Mouse (Mus musculus): ENCODE data around the gene C1qc. TPM values are rescaled to one million over a fixed set of nuclear protein-coding genes. Genes with fewer than 3 reads are reported as not detected.
A peak's percentile ranks its signal among the peaks of the same experiment; 100 is the strongest.

The C1qc gene
- polyA plus RNA-seq, 1 experiment from 2014 or later: 20.8 TPM

DNA sequence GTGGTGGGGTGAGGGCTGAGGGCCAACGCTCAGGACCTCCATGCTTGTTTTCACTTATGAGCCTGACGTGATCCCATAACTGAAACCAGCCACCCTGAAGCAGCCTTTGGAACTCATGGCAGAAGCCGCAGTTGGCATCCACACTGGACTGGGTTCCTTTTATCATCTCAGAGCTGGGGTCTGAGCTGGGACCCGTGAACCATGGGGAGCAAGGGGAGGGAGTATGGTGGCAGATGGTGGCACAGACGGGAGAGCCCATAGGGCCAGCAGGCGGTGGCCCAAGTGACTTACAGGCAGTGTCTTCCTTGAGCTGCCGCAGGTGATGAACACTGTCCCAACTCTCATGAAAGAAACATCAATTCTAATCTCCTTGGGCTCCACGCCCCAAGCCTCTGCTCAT is 26.0 kb upstream of the C1qc start:
- Histone ChIP-seq H3K27me3 (ENCODE audit: control insufficient read depth, insufficient read depth, low read depth, low read length) (peaks cover 2% of the 10 kb centered on the region; the same call in 1 of the 2 replicates), H3K36me3 (ENCODE audit: control insufficient read depth, insufficient read depth, low read length) (no peaks in the 10 kb centered on the region), H3K9me3 (replicated peaks; ENCODE audit: control insufficient read depth, low read length, poor library complexity, severe bottlenecking) (no peaks in the 10 kb centered on the region), H3K27ac (ENCODE audit: low read length) (no peak overlapping the region), H3K4me3 (ENCODE audit: low read depth, low read length) (no peak overlapping the region), H3K9ac (ENCODE audit: low read depth, low read length) (no peak overlapping the region), H3K4me2 (ENCODE audit: low read length) (no peak overlapping the region), H3K4me1 (ENCODE audit: control insufficient read depth, insufficient read depth, low read length) (peaks cover 14% of the 10 kb centered on the region)
- WGBS: 77% methylated on average over 8 of the region's 8 CpGs
- ATAC-seq: no peak

DNA sequence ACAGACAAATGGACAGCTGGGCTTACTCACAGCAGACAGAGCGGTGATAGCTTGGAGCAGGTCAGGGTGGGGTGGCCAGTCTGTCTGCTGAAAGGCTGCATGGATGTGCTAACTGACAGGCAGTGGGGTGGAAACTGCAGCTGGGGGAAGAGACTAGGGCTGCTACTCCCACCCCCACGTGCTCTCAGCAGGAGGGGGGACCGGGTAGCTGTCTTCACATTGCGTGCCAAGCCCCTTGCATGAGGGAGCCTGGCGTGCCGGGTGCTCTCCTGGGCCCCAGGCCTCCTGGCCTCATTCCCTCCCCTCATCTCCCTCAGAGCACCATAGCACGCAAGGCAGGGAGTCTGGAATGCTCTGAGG is 24.3 kb upstream of the C1qc start:
- no peak overlapping the region for H3K4me3 ChIP-seq (ENCODE audit: low read depth, low read length)
- ATAC-seq: no peak
- H3K36me3 ChIP-seq (ENCODE audit: control insufficient read depth, insufficient read depth, low read length): no peaks in the 10 kb centered on the region
- WGBS: 40% methylated on average over 7 of the region's 7 CpGs
- peak overlapping the region; percentile 47 for H3K27ac ChIP-seq (ENCODE audit: low read length)
- no peaks in the 10 kb centered on the region; the same call in 1 of the 2 replicates for H3K27me3 ChIP-seq (ENCODE audit: control insufficient read depth, insufficient read depth, low read depth, low read length)
- H3K4me2 ChIP-seq (ENCODE audit: low read length): no peak overlapping the region
- peak overlapping the region; percentile 43; the same call in 1 of the 2 replicates for H3K9ac ChIP-seq (ENCODE audit: low read depth, low read length)
- no peaks in the 10 kb centered on the region for H3K9me3 ChIP-seq (replicated peaks; ENCODE audit: control insufficient read depth, low read length, poor library complexity, severe bottlenecking)
- peaks cover 22% of the 10 kb centered on the region for H3K4me1 ChIP-seq (ENCODE audit: control insufficient read depth, insufficient read depth, low read length)

DNA sequence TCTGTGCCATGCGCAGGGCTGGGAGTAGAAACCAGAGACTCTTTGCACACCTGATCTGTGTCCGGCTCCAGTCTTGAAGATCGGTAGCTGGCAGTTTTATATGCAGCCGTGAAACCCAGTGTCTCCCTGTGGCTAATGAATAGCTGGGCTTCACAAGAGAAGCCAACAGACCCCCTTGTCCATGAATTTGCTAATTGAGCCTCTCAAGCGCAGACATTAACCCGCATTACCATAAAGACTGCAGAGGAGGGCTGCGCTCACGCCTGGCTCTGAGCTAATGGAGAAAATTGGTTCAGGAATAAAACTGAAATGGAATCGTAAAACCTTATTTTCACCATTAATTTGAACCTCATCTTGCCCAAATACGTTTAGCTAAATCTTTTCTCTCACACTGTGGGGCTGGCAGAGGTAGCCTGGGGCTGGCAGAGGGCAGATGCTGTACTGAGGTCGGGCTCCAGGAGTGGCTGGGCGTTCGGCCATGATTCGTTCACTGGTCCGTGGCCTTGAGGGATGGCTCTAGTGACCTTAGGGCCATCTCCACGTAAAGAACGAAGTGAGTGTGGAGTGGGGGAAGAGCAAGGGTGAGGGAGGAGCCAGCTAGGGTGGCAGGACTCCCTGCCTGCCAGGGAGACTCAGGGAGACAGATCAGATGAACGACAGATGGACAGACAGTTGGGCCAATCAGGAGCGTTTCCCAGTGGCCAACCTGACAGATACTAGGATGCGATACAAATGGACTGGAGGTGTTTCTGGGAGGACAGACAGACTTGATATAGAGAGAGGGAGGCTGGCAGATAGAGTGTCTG is 23.7 kb upstream of the C1qc start:
- no peak overlapping the region for H3K9ac ChIP-seq (ENCODE audit: low read depth, low read length)
- ATAC-seq: no peak
- no peaks in the 10 kb centered on the region for H3K9me3 ChIP-seq (replicated peaks; ENCODE audit: control insufficient read depth, low read length, poor library complexity, severe bottlenecking)
- no peak overlapping the region for H3K4me2 ChIP-seq (ENCODE audit: low read length)
- H3K4me1 ChIP-seq (ENCODE audit: control insufficient read depth, insufficient read depth, low read length): peaks cover 24% of the 10 kb centered on the region
- no peak overlapping the region for H3K4me3 ChIP-seq (ENCODE audit: low read depth, low read length)
- 40% methylated on average over 20 of the region's 20 CpGs for WGBS
- H3K36me3 ChIP-seq (ENCODE audit: control insufficient read depth, insufficient read depth, low read length): no peaks in the 10 kb centered on the region
- H3K27me3 ChIP-seq (ENCODE audit: control insufficient read depth, insufficient read depth, low read depth, low read length): no peaks in the 10 kb centered on the region; the same call in 1 of the 2 replicates
- H3K27ac ChIP-seq (ENCODE audit: low read length): peak overlapping the region; percentile 47

DNA sequence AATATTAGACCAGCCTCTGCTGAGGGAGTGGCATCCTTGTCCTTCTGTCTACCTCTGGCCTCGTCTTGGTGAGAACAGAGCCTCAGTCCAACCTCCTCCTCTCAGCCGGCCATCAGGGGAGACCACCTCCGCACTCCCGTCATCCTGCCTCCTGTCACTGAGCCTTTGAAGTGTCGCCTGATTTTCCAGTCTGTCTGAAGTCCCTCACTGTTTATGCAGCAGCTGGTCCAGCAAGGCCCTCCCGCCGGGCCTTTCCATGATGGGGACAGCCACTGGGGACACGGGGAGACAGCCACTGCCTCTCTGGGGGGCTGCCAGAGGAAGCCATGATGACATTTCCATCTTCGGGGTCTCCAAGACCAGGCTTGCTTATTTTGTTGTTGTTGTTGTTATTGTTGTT is 20.0 kb upstream of the C1qc start:
- Histone ChIP-seq H3K4me2 (ENCODE audit: low read length) (peak overlapping the region; percentile 6; the same call in 1 of the 2 replicates), H3K9ac (ENCODE audit: low read depth, low read length) (no peak overlapping the region; the same call in 1 of the 2 replicates), H3K27ac (ENCODE audit: low read length) (peak overlapping the region; percentile 44; the same call in 1 of the 2 replicates), H3K9me3 (replicated peaks; ENCODE audit: control insufficient read depth, low read length, poor library complexity, severe bottlenecking) (no peaks in the 10 kb centered on the region), H3K36me3 (ENCODE audit: control insufficient read depth, insufficient read depth, low read length) (no peaks in the 10 kb centered on the region), H3K27me3 (ENCODE audit: control insufficient read depth, insufficient read depth, low read depth, low read length) (peaks cover 4% of the 10 kb centered on the region), H3K4me1 (ENCODE audit: control insufficient read depth, insufficient read depth, low read length) (peaks cover 30% of the 10 kb centered on the region), H3K4me3 (ENCODE audit: low read depth, low read length) (no peak overlapping the region)
- WGBS: 13% methylated on average over 9 of the region's 9 CpGs
- no peak for ATAC-seq

DNA sequence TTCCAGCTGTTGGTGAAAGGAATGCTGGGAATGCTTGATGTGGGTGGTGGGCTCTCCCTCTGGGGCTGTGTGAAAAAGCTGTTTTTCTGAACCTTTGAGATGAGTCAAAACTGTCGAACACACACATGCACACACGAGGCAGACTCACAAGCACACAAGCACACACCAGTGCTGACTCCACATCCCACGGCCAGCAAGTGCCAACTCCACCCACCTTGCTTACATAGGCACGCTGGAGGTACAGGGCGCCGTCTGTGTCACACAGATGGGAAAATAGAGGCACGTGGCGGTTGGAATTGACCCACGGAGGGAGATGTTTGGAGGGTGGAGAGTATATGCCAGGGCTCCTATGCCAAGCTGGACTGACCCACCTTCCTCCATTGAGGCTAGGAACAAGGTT is 18.9 kb upstream of the C1qc start:
- 41% methylated on average over 9 of the region's 9 CpGs for WGBS
- Histone ChIP-seq H3K9me3 (replicated peaks; ENCODE audit: control insufficient read depth, low read length, poor library complexity, severe bottlenecking) (no peaks in the 10 kb centered on the region), H3K27me3 (ENCODE audit: control insufficient read depth, insufficient read depth, low read depth, low read length) (peaks cover 6% of the 10 kb centered on the region), H3K36me3 (ENCODE audit: control insufficient read depth, insufficient read depth, low read length) (no peaks in the 10 kb centered on the region), H3K4me2 (ENCODE audit: low read length) (peak overlapping the region; percentile 32), H3K9ac (ENCODE audit: low read depth, low read length) (no peak overlapping the region), H3K27ac (ENCODE audit: low read length) (no peak overlapping the region), H3K4me1 (ENCODE audit: control insufficient read depth, insufficient read depth, low read length) (peaks cover 25% of the 10 kb centered on the region), H3K4me3 (ENCODE audit: low read depth, low read length) (no peak overlapping the region)
- ATAC-seq: 0 out of 2 replicates have a peak, but pooled peaks have one; percentile 7

DNA sequence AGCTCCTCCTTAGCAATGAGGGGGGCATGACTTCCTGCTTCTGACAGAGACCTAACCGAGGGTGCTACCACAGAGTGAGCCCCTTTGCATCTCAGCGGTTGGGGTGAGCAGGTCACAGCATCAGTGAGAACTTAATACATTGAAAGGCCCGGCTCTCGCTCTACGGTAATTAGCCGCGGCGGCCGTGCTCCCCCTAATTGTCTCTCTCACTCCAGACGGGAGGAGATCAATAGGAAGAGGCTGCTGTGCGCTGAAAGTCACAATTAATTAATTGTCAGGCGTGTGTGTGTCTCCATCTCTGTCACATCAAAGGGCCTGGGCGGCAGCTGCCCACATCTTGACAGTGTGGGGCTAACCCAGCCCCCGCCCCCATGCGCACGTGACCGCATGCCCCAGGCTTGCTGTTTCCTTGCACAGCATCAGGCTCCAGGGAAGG is 18.4 kb upstream of the C1qc start:
- ATAC-seq: peak; percentile 69
- H3K27ac ChIP-seq (ENCODE audit: low read length): 0 out of 2 replicates have a peak overlapping the region, but pooled peaks have one; percentile 13

DNA sequence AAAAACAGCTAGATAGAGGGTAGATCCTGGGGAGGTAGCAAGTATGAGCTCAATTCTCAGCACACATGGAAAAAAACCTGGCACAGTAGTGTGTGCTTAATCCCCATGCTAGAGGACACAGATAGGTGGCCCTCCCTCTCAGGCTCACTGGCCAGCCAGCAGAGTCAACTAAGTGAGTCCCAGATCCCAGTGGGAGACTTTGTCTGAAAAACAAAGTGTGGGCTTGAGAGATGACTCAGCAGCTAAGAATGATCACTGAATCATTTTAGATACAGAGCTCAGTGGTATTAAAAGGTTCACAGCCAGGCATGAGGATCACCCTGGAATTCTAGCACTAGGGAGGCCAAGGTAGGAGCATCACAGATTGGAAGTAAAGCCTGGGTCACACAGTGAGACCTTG is 14.9 kb upstream of the C1qc start:
- Histone ChIP-seq H3K27ac (ENCODE audit: low read length) (no peak overlapping the region), H3K4me1 (ENCODE audit: control insufficient read depth, insufficient read depth, low read length) (peaks cover 28% of the 10 kb centered on the region), H3K36me3 (ENCODE audit: control insufficient read depth, insufficient read depth, low read length) (no peaks in the 10 kb centered on the region), H3K27me3 (ENCODE audit: control insufficient read depth, insufficient read depth, low read depth, low read length) (peaks cover 15% of the 10 kb centered on the region; the same call in 1 of the 2 replicates), H3K9ac (ENCODE audit: low read depth, low read length) (no peak overlapping the region), H3K9me3 (replicated peaks; ENCODE audit: control insufficient read depth, low read length, poor library complexity, severe bottlenecking) (no peaks in the 10 kb centered on the region), H3K4me2 (ENCODE audit: low read length) (no peak overlapping the region), H3K4me3 (ENCODE audit: low read depth, low read length) (no peak overlapping the region)
- no peak for ATAC-seq

More for the DNA sequence above, 18.4 kb upstream of the C1qc start:
- Histone ChIP-seq H3K27me3 (ENCODE audit: control insufficient read depth, insufficient read depth, low read depth, low read length) (peaks cover 10% of the 10 kb centered on the region), H3K4me2 (ENCODE audit: low read length) (peak overlapping the region; percentile 32), H3K9ac (ENCODE audit: low read depth, low read length) (0 out of 2 replicates have a peak overlapping the region, but pooled peaks have one; percentile 33), H3K4me3 (ENCODE audit: low read depth, low read length) (peak overlapping the region; percentile 20), H3K36me3 (ENCODE audit: control insufficient read depth, insufficient read depth, low read length) (no peaks in the 10 kb centered on the region), H3K4me1 (ENCODE audit: control insufficient read depth, insufficient read depth, low read length) (peaks cover 21% of the 10 kb centered on the region), H3K9me3 (replicated peaks; ENCODE audit: control insufficient read depth, low read length, poor library complexity, severe bottlenecking) (no peaks in the 10 kb centered on the region)
- WGBS: under 1% methylated on average over 17 of the region's 17 CpGs

DNA sequence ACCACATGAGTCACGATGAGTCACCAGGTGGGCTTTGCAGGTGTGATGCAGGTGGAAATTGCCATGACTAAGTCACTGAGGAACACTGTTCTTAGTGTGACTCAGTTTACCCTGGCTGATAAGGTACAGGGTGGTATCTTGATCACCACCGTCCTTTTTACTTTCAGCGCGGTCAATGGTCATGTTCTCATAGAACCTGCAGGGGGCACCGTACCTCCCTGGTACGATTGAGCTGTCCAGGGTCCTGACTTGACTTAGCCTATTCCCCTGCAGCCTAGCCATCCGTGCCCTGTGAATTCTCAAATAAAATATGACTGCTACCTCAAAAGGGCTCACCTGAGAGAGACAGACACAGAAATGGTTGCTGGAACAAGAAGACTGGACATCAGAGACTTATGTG is 14.2 kb upstream of the C1qc start:
- H3K4me1 ChIP-seq (ENCODE audit: control insufficient read depth, insufficient read depth, low read length): peaks cover 21% of the 10 kb centered on the region
- H3K27ac ChIP-seq (ENCODE audit: low read length): no peak overlapping the region
- H3K9me3 ChIP-seq (replicated peaks; ENCODE audit: control insufficient read depth, low read length, poor library complexity, severe bottlenecking): no peaks in the 10 kb centered on the region
- no peak for ATAC-seq
- no peak overlapping the region for H3K4me3 ChIP-seq (ENCODE audit: low read depth, low read length)
- H3K4me2 ChIP-seq (ENCODE audit: low read length): no peak overlapping the region
- WGBS: 14% methylated on average over 7 of the region's 7 CpGs
- H3K27me3 ChIP-seq (ENCODE audit: control insufficient read depth, insufficient read depth, low read depth, low read length): peaks cover 15% of the 10 kb centered on the region; the same call in 1 of the 2 replicates
- H3K9ac ChIP-seq (ENCODE audit: low read depth, low read length): no peak overlapping the region
- H3K36me3 ChIP-seq (ENCODE audit: control insufficient read depth, insufficient read depth, low read length): no peaks in the 10 kb centered on the region
